Mouse (Mus musculus): ENCODE data around the gene Atp5f1.

GRCm38 (mm10) chr3:105927561-105928194 lies 32.2 kb downstream of the Atp5f1 start:
- TF ChIP-seq POLR2A (IDR thresholded peaks at IDR 0.05; ENCODE audit: insufficient read depth, low read length) (no peak), CTCF (IDR thresholded peaks at IDR 0.05; ENCODE audit: low read depth, low read length) (no peak)
